Mouse (Mus musculus) C2C12 (cell line): ENCODE results near the gene Etfa.

Experiments used
- CEBPB ChIP-seq: IDR thresholded peaks from one replicate; pipeline ENCODE4 v1.6.1; 2011; ENCODE audit warnings: low read depth, mild to moderate bottlenecking, control low read depth, moderate library complexity
- CTCF ChIP-seq: IDR thresholded peaks from one replicate; pipeline ENCODE4 v1.5.1; 2011; ENCODE audit not compliant: control insufficient read depth, insufficient read depth, insufficient read length
- MAX ChIP-seq: IDR thresholded peaks from one replicate; pipeline ENCODE4 v1.6.1; 2011; ENCODE audit warnings: mild to moderate bottlenecking, control low read depth
- MYOD1 ChIP-seq: IDR thresholded peaks from one replicate; pipeline ENCODE4 v1.6.1; 2011; ENCODE audit warnings: low read depth; ENCODE audit not compliant: control insufficient read depth, insufficient read length
- MYOG ChIP-seq: IDR thresholded peaks from one replicate; pipeline ENCODE4 v1.6.1; 2011; ENCODE audit not compliant: control insufficient read depth, insufficient read length; ENCODE audit errors: extremely low read depth
- USF1 ChIP-seq: IDR thresholded peaks from one replicate; pipeline ENCODE4 v1.6.1; 2011; ENCODE audit warnings: low read depth, mild to moderate bottlenecking, control low read depth, moderate library complexity

DNA sequence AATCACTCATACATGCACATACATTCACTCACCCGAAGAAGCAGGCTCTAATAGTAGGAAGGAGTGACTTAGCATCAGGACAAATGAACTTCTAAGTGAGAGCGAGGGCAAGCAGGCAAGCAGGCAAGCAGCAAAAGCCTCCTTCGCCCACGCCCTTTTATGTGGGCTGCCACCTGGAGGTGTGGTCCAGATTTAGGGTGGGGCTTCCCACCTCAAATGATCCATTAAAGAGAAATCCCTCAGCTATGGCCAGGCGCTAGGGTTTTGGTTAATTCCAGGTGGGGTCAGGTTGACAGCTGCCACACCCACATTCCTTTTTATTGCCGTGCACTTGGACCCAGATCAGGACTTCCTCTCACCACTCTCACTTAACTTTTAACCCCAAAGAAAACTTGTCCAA lies 101.6 kb downstream of the Etfa start:
- TF ChIP-seq CTCF (no peak), MAX (no peak), USF1 (no peak), CEBPB (no peak), MYOG (no peak), MYOD1 (no peak)
